Mouse (Mus musculus) intestine, postnatal 0 days (tissue): ENCODE results near the gene Tacr3. TPM values are rescaled to one million over a fixed set of nuclear protein-coding genes. Genes with fewer than 3 reads are reported as not detected.

Experiments
- ATAC-seq: fragments of 200-750 bp; cut with Nextera tagmentation; 2 replicates; pipeline ENCODE4 v1.8.0; 2017; ENCODE audit warnings: mild to moderate bottlenecking, moderate TSS enrichment, moderate library complexity
- H3K27ac ChIP-seq: fragments of 300-500 bp; sonication (generic); 2 replicates; pipeline ENCODE4 v1.5.1; 2014; ENCODE audit warnings: mild to moderate bottlenecking, low read depth, low read length, moderate library complexity
- H3K27me3 ChIP-seq: fragments of 300-500 bp; sonication (generic); replicated peaks from 2 replicates; pipeline ENCODE4 v1.6.1; 2014; ENCODE audit warnings: low read length, mixed read lengths; ENCODE audit not compliant: control insufficient read depth, insufficient read depth
- H3K36me3 ChIP-seq: fragments of 300-500 bp; sonication (generic); 2 replicates; pipeline ENCODE4 v1.6.1; 2014; ENCODE audit warnings: mild to moderate bottlenecking, moderate library complexity; ENCODE audit not compliant: control insufficient read depth, insufficient read depth
- H3K4me1 ChIP-seq: fragments of 300-500 bp; sonication (generic); replicated peaks from 2 replicates; pipeline ENCODE4 v1.6.1; 2014; ENCODE audit warnings: antibody characterized with exemption, low read length, mixed read lengths; ENCODE audit not compliant: control insufficient read depth, insufficient read depth
- H3K4me2 ChIP-seq: fragments of 300-500 bp; sonication (generic); replicated peaks from 2 replicates; pipeline ENCODE4 v1.6.1; 2014; ENCODE audit warnings: low read depth, mild to moderate bottlenecking, moderate library complexity
- H3K4me3 ChIP-seq: fragments of 300-500 bp; sonication (generic); 2 replicates; pipeline ENCODE4 v1.5.1; 2014; ENCODE audit warnings: low read depth, low read length
- H3K9ac ChIP-seq: fragments of 300-500 bp; sonication (generic); 2 replicates; pipeline ENCODE4 v1.6.1; 2014; ENCODE audit warnings: mild to moderate bottlenecking, low read depth, low read length
- H3K9me3 ChIP-seq: fragments of 300-500 bp; sonication (generic); 2 replicates; pipeline ENCODE4 v1.6.1; 2016; ENCODE audit warnings: mixed run types; ENCODE audit not compliant: control insufficient read depth
- CTCF ChIP-seq: sonication (generic); IDR thresholded peaks from 2 replicates; pipeline ENCODE4 v1.5.1; 2016; ENCODE audit warnings: low read depth, mild to moderate bottlenecking, control low read depth, antibody characterized with exemption, moderate library complexity
- WGBS: fragments of 180-500 bp; shearing (Covaris S2); extraction: QIAGEN DNeasy Blood & Tissue Kit; methylation state at CpG from one replicate; pipeline ENCODE4 v1.1.7; 2014; 5-methylcytosine and 5-hydroxymethylcytosine counted together
- polyA plus RNA-seq: library from polyadenylated mRNA; unstranded; fragments of >200 nt; fragmentation: Nextera tagmentation; extraction: Ambion mirVana; gene quantifications from 2 replicates; pipeline ENCODE4 v1.2.1, GENCODE M21; 2015

Tacr3 gene
- 0.05 and 0.10 TPM in 2 replicates for polyA plus RNA-seq

DNA sequence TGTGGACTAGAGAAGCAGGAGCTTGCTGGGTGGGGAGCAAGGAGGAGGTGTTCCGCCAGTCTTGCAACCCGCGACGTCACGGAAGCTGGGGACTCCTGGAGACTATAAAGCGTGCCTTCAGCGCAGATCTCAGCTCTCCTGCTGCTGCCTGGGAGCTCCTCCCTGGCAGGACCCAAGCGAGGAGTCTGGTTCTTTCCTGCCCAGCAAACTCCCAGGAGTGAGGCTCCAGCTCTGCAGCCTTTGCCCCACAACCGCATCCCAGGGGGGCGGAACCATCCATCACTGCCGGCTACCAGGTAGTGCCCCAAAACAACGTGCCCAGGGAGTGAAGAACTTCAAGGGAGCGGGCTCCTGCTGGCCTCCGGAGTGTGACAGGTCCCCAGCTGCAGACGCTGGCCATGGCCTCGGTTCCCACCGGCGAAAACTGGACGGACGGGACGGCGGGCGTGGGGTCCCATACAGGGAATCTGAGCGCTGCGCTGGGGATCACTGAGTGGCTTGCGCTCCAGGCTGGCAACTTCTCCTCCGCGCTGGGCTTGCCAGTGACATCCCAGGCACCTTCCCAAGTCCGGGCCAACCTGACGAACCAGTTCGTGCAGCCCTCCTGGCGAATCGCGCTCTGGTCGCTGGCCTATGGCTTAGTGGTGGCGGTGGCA is at the start of gene Tacr3:
Tacr3 (plus strand) TSS at position 133 of the 656 bp plus-strand sequence.
- Histone ChIP-seq H3K36me3 (no peaks in the 10 kb centered on the region), H3K27ac (no peak within 1 kb of the TSS), H3K9ac (no peak within 1 kb of the TSS), H3K27me3 (peaks cover 14% of the 10 kb centered on the region; the same call in 1 of the 2 replicates), H3K9me3 (no peaks in the 10 kb centered on the region), H3K4me3 (peak within 1 kb of the TSS; percentile 34), H3K4me2 (peak within 1 kb of the TSS; percentile 63), H3K4me1 (peaks cover 4% of the 10 kb centered on the region; the same call in 1 of the 2 replicates)
- 2% methylated on average over 36 of the region's 36 CpGs for WGBS
- TF ChIP-seq CTCF: no peak
- 0 out of 2 replicates have a peak, but pooled peaks have one; percentile 13 for ATAC-seq

DNA sequence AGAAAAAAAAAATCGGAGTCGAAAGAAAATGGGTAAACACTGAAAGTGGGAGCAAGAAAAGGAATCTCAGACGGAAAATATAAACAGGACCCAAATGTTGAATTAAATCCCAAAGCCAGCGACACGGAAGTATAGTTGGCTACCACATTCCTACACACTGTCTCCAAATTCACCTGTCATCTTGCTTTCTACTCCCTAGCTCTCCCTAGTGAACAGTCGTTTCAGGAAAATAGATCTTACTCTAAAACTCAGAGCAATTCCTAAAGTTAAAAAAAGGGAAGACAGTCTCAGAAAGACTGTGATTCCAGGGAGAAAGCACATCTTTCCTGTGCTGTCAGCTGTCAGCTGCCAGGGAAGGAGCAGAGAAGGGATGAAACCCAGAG is 324 bp upstream of the Tacr3 start:
- TF ChIP-seq CTCF: no peak
- Histone ChIP-seq H3K27me3 (peaks cover 14% of the 10 kb centered on the region; the same call in 1 of the 2 replicates), H3K36me3 (no peaks in the 10 kb centered on the region), H3K4me2 (peak overlapping the region; percentile 63), H3K9me3 (no peaks in the 10 kb centered on the region), H3K4me3 (peak overlapping the region; percentile 34), H3K27ac (no peak overlapping the region), H3K9ac (no peak overlapping the region), H3K4me1 (peaks cover 4% of the 10 kb centered on the region; the same call in 1 of the 2 replicates)
- WGBS: 38% methylated on average over 6 of the region's 6 CpGs
- ATAC-seq: no peak

GRCm38 (mm10) chr3:134829531-134829921 is 719 bp downstream of the Tacr3 start:
- peaks cover 14% of the 10 kb centered on the region; the same call in 1 of the 2 replicates for H3K27me3 ChIP-seq
- H3K4me3 ChIP-seq: peak overlapping the region; percentile 34
- TF ChIP-seq CTCF: peak; percentile 36
- peaks cover 4% of the 10 kb centered on the region; the same call in 1 of the 2 replicates for H3K4me1 ChIP-seq
- H3K27ac ChIP-seq: no peak overlapping the region
- H3K4me2 ChIP-seq: peak overlapping the region; percentile 63
- WGBS: 8% methylated on average over 13 of the region's 13 CpGs
- H3K9ac ChIP-seq: no peak overlapping the region
- no peaks in the 10 kb centered on the region for H3K9me3 ChIP-seq
- no peak for ATAC-seq
- no peaks in the 10 kb centered on the region for H3K36me3 ChIP-seq

GRCm38 (mm10) chr3:134851342-134851741 is 22.5 kb downstream of the Tacr3 start:
- Histone ChIP-seq H3K4me3 (no peak overlapping the region), H3K4me2 (no peak overlapping the region), H3K9me3 (no peaks in the 10 kb centered on the region), H3K36me3 (no peaks in the 10 kb centered on the region), H3K9ac (no peak overlapping the region), H3K27me3 (no peaks in the 10 kb centered on the region), H3K27ac (no peak overlapping the region), H3K4me1 (0 out of 2 replicates have a peak, but pooled peaks cover 2% of the 10 kb centered on the region)
- ATAC-seq: no peak
- TF ChIP-seq CTCF: no peak
- WGBS: 56% methylated on average over 4 of the region's 4 CpGs

DNA sequence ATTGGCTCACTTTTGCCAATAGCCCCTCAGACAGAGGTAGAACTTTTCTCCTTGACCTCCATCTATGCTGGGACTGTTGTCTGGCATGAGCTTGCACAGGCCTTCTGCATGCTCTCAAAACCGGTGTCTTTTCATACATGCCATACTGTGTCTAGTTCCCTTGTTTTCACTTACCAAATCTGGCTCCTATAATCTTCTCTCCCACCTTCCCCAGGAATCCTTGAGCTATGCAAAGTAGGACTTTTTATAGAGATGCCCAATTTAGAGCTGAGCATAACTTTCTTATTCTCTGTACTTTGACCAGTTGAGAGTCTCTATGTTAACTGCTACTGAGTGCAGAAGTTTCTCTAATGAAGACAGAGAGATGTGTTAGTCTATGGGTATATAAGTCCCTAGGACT is 48.9 kb downstream of the Tacr3 start:
- Histone ChIP-seq H3K9me3 (no peaks in the 10 kb centered on the region), H3K27ac (no peak overlapping the region), H3K9ac (no peak overlapping the region), H3K4me3 (no peak overlapping the region), H3K4me2 (no peak overlapping the region), H3K4me1 (no peaks in the 10 kb centered on the region), H3K36me3 (no peaks in the 10 kb centered on the region), H3K27me3 (no peaks in the 10 kb centered on the region)
- WGBS: 83% methylated on average over 1 of the region's 1 CpGs
- TF ChIP-seq CTCF: no peak
- ATAC-seq: no peak

DNA sequence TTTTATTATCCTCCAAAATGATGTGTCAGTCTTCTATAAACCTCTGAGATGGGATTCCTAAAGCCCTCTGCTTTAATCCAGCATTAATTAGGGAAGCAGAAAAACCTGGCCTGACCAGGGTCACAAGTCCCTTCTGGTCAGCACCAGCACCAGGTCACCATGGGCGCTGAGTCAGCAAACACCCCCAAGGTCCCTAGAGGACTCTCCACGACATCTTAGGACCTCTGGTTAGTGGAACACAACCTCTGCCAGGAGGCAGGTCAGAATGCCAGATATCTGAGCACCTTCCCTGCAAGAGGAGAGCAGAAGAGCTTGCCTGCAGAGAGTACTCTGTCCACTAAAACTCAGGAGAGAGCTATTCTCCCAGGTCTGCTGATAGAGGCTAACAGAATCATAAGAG is 67.0 kb downstream of the Tacr3 start:
- 80% methylated on average over 2 of the region's 2 CpGs for WGBS
- TF ChIP-seq CTCF: no peak
- no peak overlapping the region for H3K9ac ChIP-seq
- no peak overlapping the region for H3K4me2 ChIP-seq
- H3K36me3 ChIP-seq: no peaks in the 10 kb centered on the region
- H3K9me3 ChIP-seq: no peaks in the 10 kb centered on the region
- H3K27me3 ChIP-seq: no peaks in the 10 kb centered on the region
- H3K4me3 ChIP-seq: no peak overlapping the region
- ATAC-seq: no peak
- H3K4me1 ChIP-seq: no peaks in the 10 kb centered on the region
- no peak overlapping the region for H3K27ac ChIP-seq
